Mouse (Mus musculus) ovary, postnatal 10 days (tissue): Measurements from ENCODE around the gene Elf1.
"Not testable (repeated sequence)": the region's sequence is repeated elsewhere in the genome, so short reads cannot be mapped to it uniquely, and the experiment has no call there.

Experiments used
- DNase-seq: peaks from one replicate; pipeline ENCODE4 v3.0.0; 2022; ENCODE audit warnings: low spot score

Gene Elf1

GRCm38 (mm10) chr14:79480624-79481338, at the start of gene Elf1:
TSS of gene Elf1 (plus strand) at chr14:79481194.
- peak; percentile 98 for DNase-seq

GRCm38 (mm10) chr14:79434068-79434467, 46.9 kb upstream of the Elf1 start:
- DNase-seq, result no peak

- DNase-seq, result no peak
Observed at GRCm38 (mm10) chr14:79440655-79441054, 40.3 kb upstream of the Elf1 start.

GRCm38 (mm10) chr14:79441441-79441840, 39.6 kb upstream of the Elf1 start:
- no peak for DNase-seq

GRCm38 (mm10) chr14:79444601-79445000, 36.4 kb upstream of the Elf1 start:
- no peak for DNase-seq

- DNase-seq, result no peak
Observed at GRCm38 (mm10) chr14:79445055-79445620, 35.9 kb upstream of the Elf1 start.

- peak; percentile 41 for DNase-seq
Observed at GRCm38 (mm10) chr14:79451681-79452590, 29.1 kb upstream of the Elf1 start, which contains the start of gene Kbtbd6. TSS of gene Kbtbd6 (plus strand) at chr14:79451835.

GRCm38 (mm10) chr14:79452591-79452934, 28.4 kb upstream of the Elf1 start:
- not testable (repeated sequence) for DNase-seq

- no peak for DNase-seq
Observed at GRCm38 (mm10) chr14:79460401-79460800, 20.6 kb upstream of the Elf1 start.

- no peak for DNase-seq
Observed at GRCm38 (mm10) chr14:79460988-79461387, 20.0 kb upstream of the Elf1 start.

- no peak for DNase-seq
Observed at GRCm38 (mm10) chr14:79465623-79466022, 15.4 kb upstream of the Elf1 start.

- DNase-seq, result no peak
Observed at GRCm38 (mm10) chr14:79467621-79468020, 13.4 kb upstream of the Elf1 start.

- no peak for DNase-seq
Observed at GRCm38 (mm10) chr14:79473384-79473783, 7.6 kb upstream of the Elf1 start.

- DNase-seq, result peak; percentile 87
Observed at GRCm38 (mm10) chr14:79481339-79482151, 551 bp downstream of the Elf1 start, which contains the start of gene Wbp4. TSS of gene Wbp4 (minus strand) at chr14:79481520.

- DNase-seq, result no peak
Observed at GRCm38 (mm10) chr14:79482251-79482661, 1.3 kb downstream of the Elf1 start.

- DNase-seq, result no peak
Observed at GRCm38 (mm10) chr14:79482747-79483355, 1.9 kb downstream of the Elf1 start.

GRCm38 (mm10) chr14:79483611-79484120, 2.7 kb downstream of the Elf1 start:
- no peak for DNase-seq

- DNase-seq, result no peak
Observed at GRCm38 (mm10) chr14:79486617-79486992, 5.6 kb downstream of the Elf1 start.

GRCm38 (mm10) chr14:79486993-79487731, 6.2 kb downstream of the Elf1 start:
- no peak for DNase-seq

GRCm38 (mm10) chr14:79488531-79488930, 7.5 kb downstream of the Elf1 start:
- DNase-seq, result no peak
